Mouse (Mus musculus): ENCODE results near the gene Skp2.

DNA sequence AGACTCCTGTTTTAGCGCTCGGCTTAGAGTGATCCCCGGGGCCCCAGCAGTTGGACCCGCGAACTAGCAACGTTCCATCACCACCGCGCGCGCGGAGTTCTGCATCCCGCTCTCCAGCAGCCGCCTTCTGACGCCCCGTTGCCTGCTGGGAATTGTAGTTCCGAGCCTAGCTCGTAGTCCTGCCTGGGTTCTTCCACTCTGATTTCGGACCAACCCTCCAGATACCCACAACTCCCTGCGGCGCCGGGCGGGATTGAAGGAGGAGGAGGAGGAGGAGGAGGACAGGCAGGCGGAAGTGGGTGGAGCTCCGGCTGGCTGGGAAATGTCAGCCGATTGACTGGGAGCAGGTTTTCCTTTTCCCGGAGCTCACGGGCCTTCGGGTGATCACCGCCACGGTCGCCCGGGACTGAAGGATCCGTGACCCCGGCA is 15.0 kb downstream of the Skp2 start, which contains the start of gene Lmbrd2:
- no peak for TF ChIP-seq CTCF (IDR thresholded peaks at IDR 0.05; ENCODE audit: low read depth)
- no peak for TF ChIP-seq EP300 (IDR thresholded peaks at IDR 0.05; ENCODE audit: low read depth)
